Mouse (Mus musculus) gastrocnemius, postnatal 14 days (tissue): ENCODE measurements at regions not wholly inside any gene's neighbourhood (a gene's known extent, or its start where the extent isn't known, plus 50 kb on each side); places are given as distances from the start of the nearest gene placed in this dataset.
"Not testable (repeated sequence)": the region's sequence is repeated elsewhere in the genome, so short reads cannot be mapped to it uniquely, and the experiment has no call there.

Experiments
- DNase-seq: peaks from one replicate; pipeline ENCODE4 v3.0.0; 2021; ENCODE audit warnings: mixed read lengths
- intact Hi-C: fragments of 180-260 bp; cut with DNase I; formaldehyde crosslinking; loops from one replicate; pipeline ENCODE4 v1.15.1; 2025; ENCODE audit warnings: low total_unique reads

GRCm38 (mm10) chr12:15216180-15216579 lies 600.5 kb downstream of the Trib2 start:
- intact Hi-C loops, result no loop called here
- no peak for DNase-seq

GRCm38 (mm10) chr12:15174411-15175041 lies 642.2 kb downstream of the Trib2 start:
- DNase-seq, result no peak
- intact Hi-C loops, result no loop called here

GRCm38 (mm10) chr12:15162605-15163004 lies 654.1 kb downstream of the Trib2 start:
- intact Hi-C loops, result no loop called here
- no peak for DNase-seq

DNA sequence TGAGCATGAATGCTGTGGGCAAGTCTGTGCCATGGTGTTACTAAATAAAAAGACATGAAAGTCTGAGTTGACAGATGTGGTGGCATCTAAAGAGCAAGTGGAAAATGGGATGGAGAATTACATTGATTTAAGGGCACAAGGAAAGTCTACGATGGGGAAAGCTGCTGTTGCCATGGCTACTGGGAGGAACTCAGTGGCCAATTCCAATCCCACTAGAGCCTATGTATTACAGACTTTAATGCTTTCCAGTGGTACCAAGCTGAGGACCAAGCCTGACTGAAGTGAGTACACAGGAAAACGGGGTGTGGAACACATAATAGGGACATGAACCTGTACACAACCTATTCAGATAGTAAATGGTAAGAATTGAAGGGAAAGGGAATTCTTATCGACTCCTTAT lies 654.9 kb downstream of the Trib2 start:
- intact Hi-C loops, result no loop called here
- DNase-seq, result no peak

DNA sequence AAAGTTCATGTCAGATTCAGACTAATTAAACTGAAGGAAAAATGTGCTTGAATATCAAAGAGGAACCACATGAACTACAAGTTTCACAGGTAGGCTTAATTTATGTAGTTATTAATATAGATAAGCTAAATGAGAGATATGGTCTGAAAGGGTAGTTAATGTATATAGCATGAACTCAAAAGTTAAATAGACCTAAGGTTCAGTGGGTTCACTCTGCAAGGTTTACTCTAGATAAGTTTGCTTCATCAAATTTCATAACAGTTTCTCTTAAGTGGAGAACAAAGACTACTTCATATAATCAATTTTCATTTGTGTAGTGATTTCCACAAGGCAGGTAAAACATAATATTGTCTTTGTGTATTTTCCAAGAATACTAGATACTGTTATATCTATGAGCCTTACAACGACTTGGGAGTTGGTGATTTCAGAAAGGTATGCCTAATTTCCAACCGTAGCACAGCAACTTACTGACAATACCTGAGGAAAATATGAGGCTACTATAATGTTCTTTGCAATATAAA lies 656.2 kb downstream of the Trib2 start:
- DNase-seq, result no peak
- intact Hi-C loops, result no loop called here

DNA sequence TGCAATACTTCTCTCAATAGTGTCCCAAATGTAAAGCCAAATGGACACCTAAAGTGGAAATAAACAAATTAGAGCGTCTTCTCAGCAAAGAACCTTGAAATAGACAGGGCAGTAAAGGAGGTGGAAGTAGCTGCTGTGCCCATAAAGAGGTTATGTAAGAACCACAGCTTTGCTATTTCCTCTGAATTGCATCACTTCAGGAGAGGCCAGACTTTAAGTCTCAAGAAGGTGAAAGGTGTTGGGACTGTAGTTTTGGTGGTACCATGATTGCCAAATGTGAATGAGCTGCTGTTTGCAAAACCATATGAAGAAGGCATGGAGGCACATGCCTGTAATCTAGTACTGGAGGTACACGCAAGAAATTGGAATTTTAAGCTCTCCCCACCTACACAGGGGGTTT lies 670.3 kb downstream of the Trib2 start:
- intact Hi-C loops, result no loop called here

DNA sequence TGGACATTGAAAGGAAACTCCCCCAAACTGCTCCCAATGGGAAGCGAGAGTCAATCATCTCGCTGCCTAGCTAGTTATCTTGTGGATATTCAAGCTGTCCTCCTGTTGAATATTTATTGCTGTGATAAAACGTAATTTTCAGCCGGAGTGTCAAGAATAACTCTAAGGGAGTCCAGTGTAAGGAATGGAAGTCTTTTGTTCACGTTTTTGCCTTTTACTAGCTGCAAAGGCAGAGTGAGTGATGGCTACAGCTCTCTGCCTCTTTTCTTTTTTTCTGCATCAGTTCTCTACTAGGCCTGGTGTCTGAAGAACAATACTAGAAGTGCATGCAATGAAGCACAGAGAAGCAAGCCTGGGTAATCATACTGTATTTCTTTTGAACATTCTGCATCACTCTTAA lies 679.7 kb downstream of the Trib2 start:
- intact Hi-C loops, result no loop called here
- DNase-seq, result no peak

More for the DNA sequence above, 670.3 kb downstream of the Trib2 start:
- DNase-seq, result no peak

- no peak for DNase-seq
- intact Hi-C loops, result no loop called here
These were observed 692.5 kb downstream of the Trib2 start for GRCm38 (mm10) chr12:15124179-15124578.

GRCm38 (mm10) chr12:15122586-15123212 lies 694.0 kb downstream of the Trib2 start:
- intact Hi-C loops, result no loop called here
- DNase-seq, result no peak

DNA sequence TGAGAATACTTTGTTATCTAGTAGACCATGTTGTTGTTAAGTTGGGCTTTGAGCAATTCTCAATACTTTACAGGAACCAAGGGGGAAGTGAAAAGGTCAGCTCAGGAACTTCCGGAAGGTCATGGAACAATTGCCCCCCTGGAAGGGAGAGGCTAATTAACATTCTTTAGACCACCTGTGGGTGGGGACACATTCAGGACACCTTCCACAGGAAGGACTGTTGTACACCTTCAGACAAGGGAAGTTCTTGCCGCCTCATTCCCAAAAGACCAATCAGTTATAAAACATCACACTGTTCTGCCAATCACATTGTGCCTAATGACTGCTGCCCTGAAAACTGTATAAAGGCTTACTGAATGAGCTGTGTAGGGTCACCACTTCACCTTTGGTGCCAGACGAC lies 701.2 kb downstream of the Trib2 start:
- no peak for DNase-seq
- intact Hi-C loops, result no loop called here

- intact Hi-C loops, result no loop called here
- no peak for DNase-seq
These were observed 701.9 kb downstream of the Trib2 start for GRCm38 (mm10) chr12:15114793-15115192.

DNA sequence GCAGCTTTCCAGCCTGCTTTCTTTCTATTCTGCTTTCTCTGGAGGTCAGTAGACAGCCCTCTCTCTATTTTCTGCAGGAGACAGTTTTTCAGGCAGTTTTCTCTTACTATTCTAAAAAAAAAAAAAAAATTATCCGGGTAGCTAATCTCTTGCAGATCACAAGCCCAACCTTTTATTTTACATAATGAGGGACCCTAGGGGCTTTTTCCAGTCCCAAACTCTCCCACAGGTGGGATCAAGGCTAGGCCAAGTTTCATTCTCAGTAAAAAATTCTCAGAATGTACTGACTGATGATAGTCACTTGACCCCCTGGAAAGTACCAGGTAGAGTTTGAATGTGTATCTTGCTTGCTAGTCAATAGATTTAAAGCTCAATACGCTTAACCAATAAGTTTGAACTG lies 705.7 kb downstream of the Trib2 start:
- intact Hi-C loops, result no loop called here
- no peak for DNase-seq

- no peak for DNase-seq
- intact Hi-C loops, result no loop called here
These were observed 711.8 kb downstream of the Trib2 start for GRCm38 (mm10) chr12:15104876-15105275.

GRCm38 (mm10) chr12:15078615-15079014 lies 738.1 kb downstream of the Trib2 start:
- intact Hi-C loops, result no loop called here

DNA sequence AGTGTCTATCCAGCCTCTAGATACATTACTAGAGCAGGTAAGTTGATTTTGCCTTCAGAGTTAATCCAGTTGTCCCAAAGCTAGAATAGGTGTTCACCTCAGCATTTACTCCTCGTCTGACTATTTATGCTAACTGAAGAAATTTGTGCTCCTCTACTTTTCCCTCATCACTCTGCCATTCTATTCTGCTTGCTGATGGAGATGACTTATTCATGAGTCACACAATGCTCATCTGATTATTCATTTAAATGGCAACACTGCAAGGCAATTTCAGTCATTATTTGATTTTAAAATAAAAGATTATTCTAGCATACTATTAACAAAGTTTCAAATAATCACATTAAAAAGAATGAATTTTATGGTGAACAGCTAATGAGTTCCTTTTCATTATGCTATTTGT lies 752.4 kb downstream of the Trib2 start:
- intact Hi-C loops, result no loop called here
- DNase-seq, result no peak

More at GRCm38 (mm10) chr12:15078615-15079014, 738.1 kb downstream of the Trib2 start:
- DNase-seq, result no peak

DNA sequence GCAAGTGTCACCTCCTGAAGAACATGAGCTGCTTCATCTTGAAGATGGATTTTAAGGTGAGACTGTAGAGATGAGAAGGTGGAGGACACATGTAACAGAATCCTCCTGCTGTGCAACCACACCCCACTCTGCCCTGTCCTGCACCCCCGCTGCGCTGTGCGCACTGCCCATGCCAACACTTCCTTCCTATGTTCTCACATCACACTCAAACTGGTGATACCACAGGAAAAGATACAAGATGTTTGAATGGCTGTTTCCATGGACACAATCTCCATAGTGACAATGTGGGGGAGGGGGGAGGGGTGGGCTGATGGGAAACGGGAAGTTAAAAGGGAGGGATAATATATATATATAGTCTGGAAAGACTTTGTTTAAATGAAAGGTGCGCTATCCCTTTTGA lies 765.3 kb downstream of the Trib2 start:
- no peak for DNase-seq
- intact Hi-C loops, result no loop called here

DNA sequence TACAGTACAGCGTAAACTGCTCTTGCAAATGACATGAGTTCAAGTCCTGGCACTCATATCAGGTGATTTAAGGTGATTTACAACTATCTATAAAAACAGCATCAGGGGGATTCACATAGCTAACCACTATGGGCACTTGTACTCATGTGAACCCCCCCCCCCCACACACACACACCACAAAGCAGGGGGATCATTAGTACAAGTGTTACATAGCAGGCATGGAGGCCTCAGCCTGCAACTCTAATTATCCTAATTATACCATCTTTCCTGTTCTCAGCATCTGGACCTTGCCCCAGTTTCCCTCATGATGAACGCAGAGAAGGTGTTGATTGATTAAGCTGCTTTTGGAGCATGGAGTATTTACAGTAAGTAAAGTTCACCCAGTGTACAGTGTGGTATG lies 773.5 kb downstream of the Trib2 start:
- no peak for DNase-seq
- intact Hi-C loops, result no loop called here

GRCm38 (mm10) chr12:15011091-15011490 lies 805.6 kb downstream of the Trib2 start:
- no peak for DNase-seq
- intact Hi-C loops, result no loop called here

DNA sequence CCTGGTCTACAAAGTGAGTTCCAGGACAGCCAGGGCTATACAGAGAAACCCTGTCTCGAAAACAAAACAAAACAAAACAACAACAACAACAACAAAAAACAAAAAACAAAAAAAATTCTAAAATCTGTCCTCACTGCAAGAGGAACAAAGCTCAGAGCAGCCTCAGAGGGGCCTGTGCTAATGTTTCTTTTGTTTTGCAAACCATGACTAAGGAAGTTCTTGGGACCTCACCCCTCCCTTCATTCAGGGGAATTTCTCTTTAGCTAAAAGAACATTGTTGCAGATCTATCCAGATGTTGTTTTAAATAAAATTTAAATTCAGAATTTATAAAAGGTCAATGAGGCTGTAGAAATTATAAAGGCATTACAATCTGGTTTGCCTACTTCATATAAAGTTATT lies 814.3 kb downstream of the Trib2 start:
- DNase-seq, intact Hi-C loops: not testable (repeated sequence)
